Mouse (Mus musculus) small intestine, adult 2 months (tissue): ENCODE measurements at regions not wholly inside any gene's neighbourhood (a gene's known extent, or its start where the extent isn't known, plus 50 kb on each side); places are given as distances from the start of the nearest gene placed in this dataset.

Experiments
- H3K27ac ChIP-seq: fragments of 200-500 bp; 2 replicates; pipeline ENCODE4 v1.5.1; 2012; ENCODE audit warnings: low read depth, low read length, control low read depth, inconsistent platforms; ENCODE audit not compliant: insufficient read depth
- H3K27me3 ChIP-seq: fragments of 200-500 bp; 2 replicates; pipeline ENCODE4 v1.6.1; 2012; ENCODE audit warnings: mild to moderate bottlenecking, moderate library complexity, low read length, inconsistent platforms; ENCODE audit not compliant: control insufficient read depth, insufficient read depth
- H3K36me3 ChIP-seq: fragments of 200-500 bp; 2 replicates; pipeline ENCODE4 v1.6.1; 2012; ENCODE audit warnings: mild to moderate bottlenecking, low read length, control low read depth, inconsistent platforms; ENCODE audit not compliant: control insufficient read depth, insufficient read depth
- H3K4me1 ChIP-seq: fragments of 200-500 bp; 2 replicates; pipeline ENCODE4 v1.6.1; 2012; ENCODE audit warnings: low read length, inconsistent platforms, mixed read lengths; ENCODE audit not compliant: control insufficient read depth, insufficient read depth, insufficient read length
- H3K4me3 ChIP-seq: fragments of 200-500 bp; 2 replicates; pipeline ENCODE4 v1.5.1; 2012; ENCODE audit warnings: low read depth, mild to moderate bottlenecking, control low read depth, inconsistent platforms, low read length, moderate library complexity
- CTCF ChIP-seq: fragments of 200-500 bp; IDR thresholded peaks from 2 replicates; pipeline ENCODE4 v1.5.1; 2012; ENCODE audit warnings: low read depth, mild to moderate bottlenecking, control low read depth, inconsistent platforms, low read length, moderate library complexity, mixed read lengths; ENCODE audit not compliant: insufficient replicate concordance, insufficient read length; ENCODE audit errors: extremely low read depth
- POLR2A ChIP-seq: fragments of 200-500 bp; IDR thresholded peaks from 2 replicates; pipeline ENCODE4 v1.6.1; 2012; ENCODE audit warnings: low read depth, mild to moderate bottlenecking, control low read depth, inconsistent platforms, low read length, moderate library complexity
- whole genome bisulfite sequencing: fragments of 180-500 bp; shearing (Covaris S2); methylation state at CpG from one replicate; pipeline ENCODE4 v1.1.7; 2018; 5-methylcytosine and 5-hydroxymethylcytosine counted together

GRCm38 (mm10) chr3:157699961-157700360 is 133.3 kb downstream of the Ptger3 start:
- Histone ChIP-seq H3K36me3 (no peaks in the 10 kb centered on the region), H3K4me1 (no peaks in the 10 kb centered on the region), H3K4me3 (no peak overlapping the region), H3K27ac (no peak overlapping the region), H3K27me3 (no peaks in the 10 kb centered on the region)
- TF ChIP-seq CTCF (no peak), POLR2A (no peak)

- Histone ChIP-seq H3K4me1 (no peaks in the 10 kb centered on the region), H3K36me3 (no peaks in the 10 kb centered on the region), H3K4me3 (no peak overlapping the region), H3K27ac (no peak overlapping the region), H3K27me3 (no peaks in the 10 kb centered on the region)
- TF ChIP-seq POLR2A, result no peak
- no peak for TF ChIP-seq CTCF
- WGBS, result 65% methylated on average over 5 of the region's 5 CpGs
Measured at GRCm38 (mm10) chr3:157698529-157698928, 131.8 kb downstream of the Ptger3 start.

GRCm38 (mm10) chr3:157695128-157696075 is 128.7 kb downstream of the Ptger3 start:
- Histone ChIP-seq H3K4me3 (no peak overlapping the region), H3K27me3 (no peaks in the 10 kb centered on the region), H3K4me1 (no peaks in the 10 kb centered on the region), H3K27ac (no peak overlapping the region), H3K36me3 (no peaks in the 10 kb centered on the region)
- WGBS, result 76% methylated on average over 19 of the region's 19 CpGs
- TF ChIP-seq POLR2A (no peak), CTCF (no peak)
